Mouse (Mus musculus) lung, postnatal 0 days (tissue): Measurements from ENCODE around the gene Gcdh.

Experiments
- CTCF ChIP-seq: IDR thresholded peaks from 2 replicates; pipeline ENCODE4 v1.5.1; 2016; ENCODE audit warnings: antibody characterized with exemption, mild to moderate bottlenecking
- EP300 ChIP-seq: IDR thresholded peaks from 2 replicates; pipeline ENCODE4 v1.6.1; 2016; ENCODE audit warnings: antibody characterized with exemption, mild to moderate bottlenecking, control low read depth

- TF ChIP-seq CTCF (no peak), EP300 (no peak)
Observed at GRCm38 (mm10) chr8:84872309-84872965, 21.3 kb downstream of the Gcdh start.
